Mouse (Mus musculus) megakaryocyte, embryonic 14.5 days (primary cell): ENCODE results near the gene Olfr1442. TPM values are rescaled to one million over a fixed set of nuclear protein-coding genes. Genes with fewer than 3 reads are reported as not detected.
"Not testable (repeated sequence)": the region's sequence is repeated elsewhere in the genome, so short reads cannot be mapped to it uniquely, and the experiment has no call there.

Source experiments
- H3K27me3 ChIP-seq: replicated peaks from 2 replicates; pipeline ENCODE3; 2012; ENCODE audit warnings: inconsistent platforms
- H3K36me3 ChIP-seq: replicated peaks from 2 replicates; pipeline ENCODE3; 2012; ENCODE audit warnings: low read length, inconsistent platforms, mixed read lengths
- H3K4me1 ChIP-seq: 2 replicates; pipeline ENCODE4 v1.6.1; 2012; ENCODE audit warnings: inconsistent platforms
- H3K4me3 ChIP-seq: replicated peaks from 2 replicates; pipeline ENCODE3; 2012; ENCODE audit warnings: moderate library complexity, mild to moderate bottlenecking, inconsistent platforms
- H3K9me3 ChIP-seq: 2 replicates; pipeline ENCODE4 v1.6.1; 2012; ENCODE audit warnings: inconsistent platforms
- FLI1 ChIP-seq: IDR thresholded peaks from 2 replicates; pipeline ENCODE4 v1.6.1; 2012; ENCODE audit warnings: low read length, inconsistent platforms, mixed read lengths
- GATA1 ChIP-seq: IDR thresholded peaks from 3 replicates; pipeline ENCODE4 v1.6.1; 2012; ENCODE audit warnings: mixed read lengths, low read length, inconsistent platforms, borderline replicate concordance
- polyA plus RNA-seq: library from polyadenylated mRNA; stranded (reverse); fragments of >175 nt; gene quantifications from 2 replicates; pipeline ENCODE4 v1.2.3, GENCODE M21; 2012; ENCODE audit warnings: low replicate concordance; ENCODE audit not compliant: insufficient read depth

The Olfr1442 gene
- polyA plus RNA-seq, result not detected in 2 replicates

GRCm38 (mm10) chr19:12670139-12670538 lies at the start of gene Olfr1442:
TSS of gene Olfr1442 (plus strand) at chr19:12670439.
- no peak for TF ChIP-seq FLI1
- no peak for TF ChIP-seq GATA1
- H3K9me3 ChIP-seq, result no peaks in the 10 kb centered on the region
- no peaks in the 10 kb centered on the region for H3K4me1 ChIP-seq
- H3K36me3 ChIP-seq, result no peaks in the 10 kb centered on the region
- H3K4me3 ChIP-seq, result no peak within 1 kb of the TSS
- H3K27me3 ChIP-seq, result no peaks in the 10 kb centered on the region

- TF ChIP-seq GATA1, result no peak
- no peak for TF ChIP-seq FLI1
- H3K9me3 ChIP-seq, result no peaks in the 10 kb centered on the region
- H3K4me3 ChIP-seq, result no peak within 1 kb of the TSS
- no peaks in the 10 kb centered on the region for H3K27me3 ChIP-seq
- no peaks in the 10 kb centered on the region for H3K36me3 ChIP-seq
- H3K4me1 ChIP-seq, result no peaks in the 10 kb centered on the region
These were observed 37.1 kb upstream of the Olfr1442 start, which contains the start of gene Glyat for GRCm38 (mm10) chr19:12633176-12633575. TSS of gene Glyat (plus strand) at chr19:12633308.

GRCm38 (mm10) chr19:12634259-12634658 lies 36.0 kb upstream of the Olfr1442 start:
- no peaks in the 10 kb centered on the region for H3K4me1 ChIP-seq
- no peak for TF ChIP-seq GATA1
- TF ChIP-seq FLI1, result no peak

GRCm38 (mm10) chr19:12634963-12635362 lies 35.3 kb upstream of the Olfr1442 start:
- TF ChIP-seq GATA1 (no peak), FLI1 (no peak)
- no peaks in the 10 kb centered on the region for H3K9me3 ChIP-seq
- no peaks in the 10 kb centered on the region for H3K36me3 ChIP-seq
- peaks cover 2% of the 10 kb centered on the region; the same call in 1 of the 2 replicates for H3K4me1 ChIP-seq
- H3K27me3 ChIP-seq, result no peaks in the 10 kb centered on the region
- no peak overlapping the region for H3K4me3 ChIP-seq

More at GRCm38 (mm10) chr19:12634259-12634658, 36.0 kb upstream of the Olfr1442 start:
- Histone ChIP-seq H3K4me3 (no peak overlapping the region), H3K9me3 (no peaks in the 10 kb centered on the region), H3K36me3 (no peaks in the 10 kb centered on the region), H3K27me3 (no peaks in the 10 kb centered on the region)

- no peaks in the 10 kb centered on the region for H3K9me3 ChIP-seq
- peaks cover 3% of the 10 kb centered on the region; the same call in 1 of the 2 replicates for H3K4me1 ChIP-seq
- H3K27me3 ChIP-seq, result no peaks in the 10 kb centered on the region
- H3K4me3 ChIP-seq, result no peak overlapping the region
- no peak for TF ChIP-seq FLI1
- TF ChIP-seq GATA1, result no peak
- H3K36me3 ChIP-seq, result no peaks in the 10 kb centered on the region
These were observed 33.4 kb upstream of the Olfr1442 start for GRCm38 (mm10) chr19:12636863-12637262.

- Histone ChIP-seq H3K27me3 (no peaks in the 10 kb centered on the region), H3K9me3 (no peaks in the 10 kb centered on the region), H3K4me1 (peaks cover 3% of the 10 kb centered on the region; the same call in 1 of the 2 replicates), H3K36me3 (no peaks in the 10 kb centered on the region), H3K4me3 (no peak overlapping the region)
- TF ChIP-seq FLI1 (no peak), GATA1 (no peak)
These were observed 32.2 kb upstream of the Olfr1442 start for GRCm38 (mm10) chr19:12638049-12638448.

- no peaks in the 10 kb centered on the region for H3K36me3 ChIP-seq
- TF ChIP-seq FLI1, result no peak
- no peak for TF ChIP-seq GATA1
These were observed 20.7 kb upstream of the Olfr1442 start for GRCm38 (mm10) chr19:12649511-12649910.

GRCm38 (mm10) chr19:12666156-12666555 lies 4.1 kb upstream of the Olfr1442 start:
- Histone ChIP-seq H3K36me3 (no peaks in the 10 kb centered on the region), H3K9me3 (peaks cover 5% of the 10 kb centered on the region; the same call in 1 of the 2 replicates), H3K4me1 (no peaks in the 10 kb centered on the region), H3K4me3 (no peak overlapping the region), H3K27me3 (no peaks in the 10 kb centered on the region)
- no peak for TF ChIP-seq GATA1
- TF ChIP-seq FLI1, result no peak

More at GRCm38 (mm10) chr19:12649511-12649910, 20.7 kb upstream of the Olfr1442 start:
- peaks cover 5% of the 10 kb centered on the region; the same call in 1 of the 2 replicates for H3K9me3 ChIP-seq
- H3K4me3 ChIP-seq, result no peak overlapping the region
- H3K4me1 ChIP-seq, result no peaks in the 10 kb centered on the region
- H3K27me3 ChIP-seq, result no peaks in the 10 kb centered on the region

GRCm38 (mm10) chr19:12668601-12669000 lies 1.6 kb upstream of the Olfr1442 start:
- not testable (repeated sequence) for H3K27me3 ChIP-seq, H3K4me3 ChIP-seq, H3K36me3 ChIP-seq, H3K9me3 ChIP-seq, H3K4me1 ChIP-seq

GRCm38 (mm10) chr19:12671051-12671450 lies 812 bp downstream of the Olfr1442 start:
- no peaks in the 10 kb centered on the region for H3K4me1 ChIP-seq
- no peak overlapping the region for H3K4me3 ChIP-seq
- H3K27me3 ChIP-seq, result no peaks in the 10 kb centered on the region
- no peaks in the 10 kb centered on the region for H3K9me3 ChIP-seq
- TF ChIP-seq GATA1, result no peak
- no peak for TF ChIP-seq FLI1
- no peaks in the 10 kb centered on the region for H3K36me3 ChIP-seq

- H3K4me1 ChIP-seq, result no peaks in the 10 kb centered on the region
- H3K36me3 ChIP-seq, result no peaks in the 10 kb centered on the region
- TF ChIP-seq FLI1, result no peak
- TF ChIP-seq GATA1, result no peak
- H3K9me3 ChIP-seq, result no peaks in the 10 kb centered on the region
- no peaks in the 10 kb centered on the region for H3K27me3 ChIP-seq
- no peak within 1 kb of the TSS for H3K4me3 ChIP-seq
These were observed 7.6 kb downstream of the Olfr1442 start, which contains the start of gene Olfr1443 for GRCm38 (mm10) chr19:12677812-12678211. TSS of gene Olfr1443 (plus strand) at chr19:12678112.
